Mouse (Mus musculus): Measurements from ENCODE around the gene Atxn7l1. TPM values are rescaled to one million over a fixed set of nuclear protein-coding genes. Genes with fewer than 3 reads are reported as not detected.
A peak's percentile ranks its signal among the peaks of the same experiment; 100 is the strongest.

Gene Atxn7l1
- total and polyA plus RNA-seq, 3 experiments: 21.8 to 31.6 (median 30.8) TPM

DNA sequence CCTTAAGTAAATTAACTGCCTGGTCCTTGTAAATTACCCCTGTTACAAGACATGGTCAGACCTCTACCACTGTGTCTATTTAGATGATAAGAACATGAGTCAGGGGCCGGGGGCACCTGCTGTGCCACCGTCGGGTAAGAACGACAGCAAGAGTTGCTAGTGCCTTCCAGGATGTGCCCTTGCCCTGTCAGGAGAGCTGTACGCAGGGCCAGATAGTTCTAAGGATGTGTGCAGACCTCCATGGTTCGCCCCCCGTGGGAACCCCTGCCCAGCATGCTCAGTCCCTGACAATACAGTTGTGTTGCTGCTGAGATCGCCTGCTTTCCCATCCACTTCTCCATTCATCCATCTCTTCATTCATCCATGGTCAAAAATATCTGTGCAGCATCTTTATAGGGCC, 217.6 kb downstream of the Atxn7l1 start:
- no peak for DNase-seq

DNA sequence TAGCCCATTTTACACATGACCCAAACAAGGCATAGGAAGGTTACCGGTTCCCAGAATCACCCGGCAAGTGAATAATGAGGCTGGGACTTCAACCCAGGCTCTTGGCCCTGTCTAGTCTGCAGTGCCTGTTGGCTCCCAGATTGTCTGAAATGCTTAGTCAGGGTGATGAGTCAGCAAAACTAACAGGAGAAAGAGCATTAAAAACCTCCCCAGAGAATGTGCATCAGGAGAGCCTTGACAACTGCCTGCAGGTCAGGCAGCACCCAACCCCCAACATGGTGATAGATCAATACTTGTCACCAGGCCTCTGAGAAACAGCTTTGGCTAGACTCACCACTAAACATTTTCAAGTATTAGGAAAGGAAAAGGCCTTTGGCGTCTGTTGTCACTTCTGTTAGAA, 222.1 kb downstream of the Atxn7l1 start:
- peak; percentile 53 for DNase-seq

GRCm38 (mm10) chr12:33379624-33380445, 232.3 kb downstream of the Atxn7l1 start:
- DNase-seq: peak; percentile 74

- peak; percentile 63 for DNase-seq
Observed at GRCm38 (mm10) chr12:33388842-33389241, 241.3 kb downstream of the Atxn7l1 start.

- DNase-seq: peak; percentile 31
Observed at GRCm38 (mm10) chr12:33390844-33391560, 243.5 kb downstream of the Atxn7l1 start.

DNA sequence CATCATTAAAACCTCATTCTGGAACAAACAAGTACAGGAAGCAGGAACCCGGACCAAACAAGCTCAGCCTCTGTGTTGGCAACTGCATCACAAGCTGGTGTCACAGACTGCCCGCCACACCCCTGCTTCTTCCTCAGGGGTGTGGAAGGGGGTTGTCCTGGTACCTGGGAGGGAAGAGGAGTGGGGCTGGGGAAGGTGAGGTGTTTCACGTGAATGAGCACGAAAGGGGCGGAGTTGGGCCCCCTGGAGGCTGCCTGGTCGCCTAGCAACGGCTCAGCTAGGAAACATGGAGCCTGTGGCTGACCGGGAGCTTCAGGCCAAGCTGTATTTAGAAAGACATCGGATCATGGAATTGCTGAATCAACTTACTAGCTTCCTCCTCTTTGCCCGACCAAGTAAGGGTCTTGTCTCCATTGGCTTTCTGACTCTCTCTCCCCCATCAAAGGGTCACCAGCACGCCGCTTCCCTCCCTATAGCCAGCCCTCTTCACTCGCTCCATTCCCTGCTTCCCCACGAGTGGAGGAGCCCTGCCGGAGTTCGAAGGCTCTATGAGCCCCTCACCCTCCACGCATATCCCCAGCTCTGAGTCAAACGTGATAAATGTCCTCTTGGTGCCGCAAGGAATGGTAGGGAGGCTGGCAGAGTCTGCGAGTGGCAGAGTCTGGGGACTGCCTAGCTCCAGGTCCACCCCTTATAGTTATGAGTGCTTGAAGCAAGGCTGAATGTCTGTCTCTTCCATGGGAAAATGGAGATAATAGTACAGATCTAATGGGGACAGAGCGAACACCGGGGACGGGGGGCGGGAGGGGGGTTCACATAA, 247.5 kb downstream of the Atxn7l1 start, which contains the start of gene Efcab10:
Gene Efcab10, plus strand, starts transcription at position 51 of the 820 bp plus-strand sequence.
- DNase-seq: peak; percentile 13

- DNase-seq: no peak
Observed at GRCm38 (mm10) chr12:33403265-33403693, 255.8 kb downstream of the Atxn7l1 start.

DNA sequence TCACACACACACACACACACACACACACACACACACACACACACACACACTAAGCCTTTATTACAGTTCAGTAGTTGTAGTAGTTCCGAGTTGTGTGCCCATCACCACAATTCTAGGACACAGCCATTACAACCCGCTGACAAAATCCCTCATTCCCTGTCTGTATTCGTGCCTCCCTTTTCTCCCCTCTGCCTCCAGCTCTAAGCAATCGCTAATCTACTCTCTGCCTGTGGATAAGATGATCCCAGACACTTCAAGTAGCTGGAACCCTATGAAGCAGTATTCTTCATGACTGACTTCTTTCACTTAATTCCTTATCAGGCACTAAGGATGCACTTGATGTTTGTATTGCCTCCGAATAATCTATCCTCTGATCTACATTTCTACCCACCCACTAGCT, 257.5 kb downstream of the Atxn7l1 start:
- no peak for DNase-seq

- DNase-seq: no peak
Observed at GRCm38 (mm10) chr12:33405398-33406026, 258.0 kb downstream of the Atxn7l1 start.

- DNase-seq: no peak
Observed at GRCm38 (mm10) chr12:33411580-33412151, 264.2 kb downstream of the Atxn7l1 start.

Other genes starting within 250 kb of the Atxn7l1 start
- 100 to 1,000 TPM; 109 to 117 TPM for gene Sypl, start 193.8 kb upstream of the Atxn7l1 start, total RNA-seq (2021)
- 27.4 and 41.4 TPM in 2 replicates for gene Sypl, start 193.8 kb upstream of the Atxn7l1 start, polyA plus RNA-seq (2012; rRNA removed)
- not detected for gene Cdhr3, start 54.8 kb upstream of the Atxn7l1 start, total RNA-seq (2021)
- 0.06 TPM in 1 of 2 replicates, not detected in the other for gene Cdhr3, start 54.8 kb upstream of the Atxn7l1 start, polyA plus RNA-seq (2012; rRNA removed)
- gene Efcab10, start 247.2 kb downstream of the Atxn7l1 start, total RNA-seq (2021): under 1 TPM in 1 of 2 experiments, not detected in 1; 0.45 TPM
- not detected in 2 replicates for gene Efcab10, start 247.2 kb downstream of the Atxn7l1 start, polyA plus RNA-seq (2012; rRNA removed)